In the genomic region with DNA sequence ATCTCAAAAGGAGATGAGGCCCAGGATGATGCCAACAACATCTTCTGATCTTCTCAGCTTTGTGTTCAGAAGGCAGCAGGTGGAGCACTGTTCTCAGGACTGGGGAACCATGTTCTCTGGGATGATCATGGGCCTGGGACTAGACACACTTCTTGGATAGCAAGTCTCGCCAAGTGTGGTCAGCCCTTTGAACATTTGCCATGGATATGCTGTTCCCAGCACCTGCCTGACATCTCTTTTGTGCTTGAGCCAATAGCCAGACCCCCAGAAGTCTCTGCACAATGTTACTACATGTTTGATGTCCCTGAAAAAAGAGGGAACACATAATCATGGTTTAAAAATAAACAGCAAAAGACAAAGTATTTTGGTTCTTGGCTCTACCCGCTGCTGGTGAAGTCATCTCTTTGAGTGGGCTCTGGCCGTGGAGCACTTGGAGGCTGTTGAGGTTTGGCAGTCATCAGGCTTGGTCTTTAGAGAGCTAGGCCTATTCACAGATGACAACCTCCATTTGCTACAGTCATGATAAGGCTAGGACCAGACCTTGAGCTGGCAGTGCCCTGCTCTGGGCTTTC, we compare ENCODE assay signal across 23 mouse cellular contexts. TPM values are rescaled to one million over a fixed set of nuclear protein-coding genes. Genes with fewer than 3 reads are reported as not detected.
DNase-seq lines count a peak whose midpoint lies in the region; ATAC-seq and TF ChIP-seq lines count a peak whose summit lies in the region.
"Had no signal": no experiment of that assay in that cellular context is flagged by ENCODE, and none has a peak within 500 bp of the region (broad histone marks: within the 10 kb centered on the region; RNA-seq: fewer than 3 reads in every experiment).

No protein-coding gene starts in this region.

- H3K9ac ChIP-seq in heart, adult 2 months (ENCODE audit: low read depth, low read length) = no peak overlapping the region
- no peak overlapping the region for H3K9ac ChIP-seq in heart, embryonic 16.5 days (ENCODE audit: low read length)
- H3K9ac ChIP-seq in forebrain, embryonic 14.5 days (ENCODE audit: low read length) = no peak overlapping the region
- H3K9ac ChIP-seq: forebrain, embryonic 12.5 days; intestine, embryonic 15.5 days; limb, embryonic 12.5 days; liver, postnatal 0 days; midbrain, embryonic 15.5 days; neural tube, embryonic 12.5 days had no signal

- TF ChIP-seq EP300 in heart, adult 2 months (IDR thresholded peaks at IDR 0.05; ENCODE audit: insufficient read depth, low read depth, low read length) = 0 out of 2 replicates have a peak, but pooled peaks have one; percentile 11

- peak overlapping the region; percentile 36 for H3K27ac ChIP-seq in heart, adult 2 months
- no peak overlapping the region for H3K27ac ChIP-seq in heart, embryonic 10.5 days
- H3K27ac ChIP-seq in heart, embryonic 16.5 days (ENCODE audit: low read length) = no peak overlapping the region
- no peak overlapping the region for H3K27ac ChIP-seq in forebrain, embryonic 14.5 days (ENCODE audit: low read depth, low read length)
- H3K27ac ChIP-seq: forebrain, embryonic 12.5 days; intestine, embryonic 15.5 days; limb, embryonic 12.5 days; macrophage; midbrain, embryonic 15.5 days; neural tube, embryonic 12.5 days had no signal

- ATAC-seq in heart, embryonic 16.5 days (replicated peaks; ENCODE audit: extremely low read depth, insufficient read depth, low FRiP score) = peak; percentile 67
- no peak for ATAC-seq in forebrain, embryonic 14.5 days
- ATAC-seq: hindbrain, embryonic 16.5 days; intestine, embryonic 15.5 days; liver, postnatal 0 days; midbrain, embryonic 15.5 days had no signal

- H3K4me3 ChIP-seq in heart, adult 2 months = no peak overlapping the region
- H3K4me3 ChIP-seq in heart, embryonic 10.5 days = no peak overlapping the region
- no peak overlapping the region for H3K4me3 ChIP-seq in heart, embryonic 16.5 days (ENCODE audit: low read length)
- no peak overlapping the region for H3K4me3 ChIP-seq in forebrain, embryonic 14.5 days (ENCODE audit: low read depth, low read length)
- H3K4me3 ChIP-seq: forebrain, embryonic 12.5 days; intestine, embryonic 15.5 days; limb, embryonic 12.5 days; midbrain, embryonic 15.5 days; neural tube, embryonic 12.5 days had no signal

- intact Hi-C loops in heart, adult 2 months (cut with DNase I) = loop anchor here (5.0 kb wide), 3 partner anchors 35 to 235 kb away; no protein-coding TSS in a partner anchor

- H3K36me3 ChIP-seq in heart, adult 2 months (ENCODE audit: control insufficient read depth, insufficient read depth, low read length) = no peaks in the 10 kb centered on the region; the same call in 1 of the 2 replicates
- no peaks in the 10 kb centered on the region for H3K36me3 ChIP-seq in heart, embryonic 10.5 days
- no peaks in the 10 kb centered on the region for H3K36me3 ChIP-seq in heart, embryonic 16.5 days (ENCODE audit: control insufficient read depth, insufficient read depth)
- H3K36me3 ChIP-seq in forebrain, embryonic 14.5 days (ENCODE audit: control insufficient read depth, insufficient read depth, low read length) = no peaks in the 10 kb centered on the region
- H3K36me3 ChIP-seq: forebrain, embryonic 12.5 days; intestine, embryonic 15.5 days; limb, embryonic 12.5 days; midbrain, embryonic 15.5 days; neural tube, embryonic 12.5 days had no signal

- no peak overlapping the region for H3K4me2 ChIP-seq in heart, embryonic 16.5 days (ENCODE audit: low read depth, low read length)
- H3K4me2 ChIP-seq in forebrain, embryonic 14.5 days (ENCODE audit: low read length) = no peak overlapping the region
- H3K4me2 ChIP-seq: forebrain, embryonic 12.5 days; intestine, embryonic 15.5 days; limb, embryonic 12.5 days; liver, embryonic 11.5 days; midbrain, embryonic 15.5 days; neural tube, embryonic 12.5 days had no signal

- TF ChIP-seq CTCF in heart, adult 2 months (IDR thresholded peaks at IDR 0.05) = peak; percentile 26

- no peaks in the 10 kb centered on the region for H3K79me2 ChIP-seq in heart, adult 2 months (replicated peaks; ENCODE audit: control insufficient read depth, insufficient read depth, low read length)

- H3K27me3 ChIP-seq in heart, adult 2 months (ENCODE audit: control insufficient read depth, insufficient read depth, low read length) = no peaks in the 10 kb centered on the region
- H3K27me3 ChIP-seq in heart, embryonic 10.5 days (ENCODE audit: insufficient read depth, poor library complexity, severe bottlenecking) = no peaks in the 10 kb centered on the region
- no peaks in the 10 kb centered on the region for H3K27me3 ChIP-seq in heart, embryonic 16.5 days (ENCODE audit: control insufficient read depth, insufficient read depth, low read length)
- H3K27me3 ChIP-seq in forebrain, embryonic 14.5 days (replicated peaks; ENCODE audit: control insufficient read depth, insufficient read depth, low read length) = no peaks in the 10 kb centered on the region
- H3K27me3 ChIP-seq: forebrain, embryonic 12.5 days; intestine, embryonic 15.5 days; limb, embryonic 12.5 days; midbrain, embryonic 15.5 days; neural tube, embryonic 12.5 days had no signal

- H3K9me3 ChIP-seq in heart, embryonic 10.5 days = no peaks in the 10 kb centered on the region
- no peaks in the 10 kb centered on the region for H3K9me3 ChIP-seq in heart, embryonic 16.5 days (replicated peaks; ENCODE audit: control insufficient read depth, low read length)
- no peaks in the 10 kb centered on the region for H3K9me3 ChIP-seq in forebrain, embryonic 14.5 days (replicated peaks; ENCODE audit: control insufficient read depth, low read length)
- H3K9me3 ChIP-seq: forebrain, embryonic 12.5 days; intestine, embryonic 15.5 days; limb, embryonic 12.5 days; midbrain, embryonic 15.5 days; neural tube, embryonic 12.5 days had no signal

- peak; percentile 54 to 76 for DNase-seq in heart, adult 2 months
- DNase-seq in heart, embryonic 10.5 days (ENCODE audit: low spot score) = no peak
- DNase-seq in heart, postnatal 4 days = peak; percentile 54
- no peak for DNase-seq in forebrain, embryonic 14.5 days (ENCODE audit: low spot score)
- no peak for DNase-seq in MN1 (ENCODE audit: low spot score)
- no peak for DNase-seq in frontal cortex, postnatal 14 days (ENCODE audit: low spot score in 2 of 2)
- DNase-seq: adrenal gland, adult 2 months; cerebellum, adult 11-12 months; cerebellum, postnatal 10 days; gastrocnemius, postnatal 25 days; kidney, postnatal 25 days; liver, postnatal 0 days; right cerebral cortex, postnatal 14 days; thymus, postnatal 14 days had no signal

- 47% methylated on average over 3 of the region's 3 CpGs for WGBS in heart, adult 2 months
- WGBS in heart, embryonic 10.5 days = 86% methylated on average over 3 of the region's 3 CpGs
- 71% methylated on average over 3 of the region's 3 CpGs for WGBS in heart, embryonic 16.5 days
- WGBS in forebrain, embryonic 14.5 days = 95% methylated on average over 3 of the region's 3 CpGs

- peaks cover 6% of the 10 kb centered on the region for H3K4me1 ChIP-seq in heart, adult 2 months (ENCODE audit: control insufficient read depth, insufficient read depth, low read length)
- H3K4me1 ChIP-seq in heart, embryonic 10.5 days = no peaks in the 10 kb centered on the region
- no peaks in the 10 kb centered on the region for H3K4me1 ChIP-seq in heart, embryonic 16.5 days (ENCODE audit: control insufficient read depth, insufficient read depth, low read length)
- H3K4me1 ChIP-seq in forebrain, embryonic 14.5 days (ENCODE audit: control insufficient read depth, insufficient read depth, low read length) = no peaks in the 10 kb centered on the region
- H3K4me1 ChIP-seq: forebrain, embryonic 12.5 days; intestine, embryonic 15.5 days; limb, embryonic 12.5 days; midbrain, embryonic 15.5 days; neural tube, embryonic 12.5 days had no signal

- no peak for TF ChIP-seq POLR2A in heart, adult 2 months (IDR thresholded peaks at IDR 0.05; ENCODE audit: insufficient read depth, low read depth, low read length)

RNA-seq across cellular contexts. Expression of a gene that starts 47.8 kb away (rescaled TPM):
- total RNA-seq in heart, adult 2 months (2021) = 10 to 100 TPM; 26.1 to 31.4 TPM
- 13.8 and 15.7 TPM in 2 replicates for polyA plus RNA-seq in heart, adult 2 months (2012; rRNA removed)
- 11.8 and 14.4 TPM in 2 replicates for polyA plus RNA-seq in heart, embryonic 10.5 days (2016; fragmentation: Nextera tagmentation; extraction: Ambion mirVana)
- 14.8 and 18.9 TPM in 2 replicates for polyA plus RNA-seq in heart, embryonic 16.5 days (2015; fragmentation: Nextera tagmentation; extraction: Ambion mirVana)
- 10 to 100 TPM; 14.9 to 17.9 TPM for total RNA-seq in heart, postnatal 4 days (2021)
- 15.5 and 15.6 TPM in 2 replicates for polyA plus RNA-seq in forebrain, embryonic 14.5 days (2014; fragmentation: Nextera tagmentation; extraction: Ambion mirVana)

Comparison
In these comparisons a context has a peak if more than half of its experiments do, and no peak if none do; other contexts are left out.
1. DNase-seq: peak in heart, adult 2 months (2 of 2) and heart, postnatal 4 days (single experiment); none in heart, embryonic 10.5 days (single experiment), forebrain, embryonic 14.5 days (single experiment), MN1 (single experiment) and frontal cortex, postnatal 14 days (0 of 2).